Mouse (Mus musculus) spleen, adult 10 weeks (tissue): ENCODE results near the gene Pax5. TPM values are rescaled to one million over a fixed set of nuclear protein-coding genes. Genes with fewer than 3 reads are reported as not detected.

Experiments
- polyA plus RNA-seq: library from polyadenylated mRNA; stranded (reverse); fragments of 350-450 nt; fragmentation: Illumina TruSeq; extraction: RNeasy Lipid Tissue Mini Kit (QIAGEN cat#74804); gene quantifications from one replicate; pipeline ENCODE4 v1.2.3, GENCODE M21; 2015; ENCODE audit warnings: low replicate concordance; ENCODE audit not compliant: insufficient read depth

The Pax5 gene
- 161 TPM for polyA plus RNA-seq

GRCm38 (mm10) chr4:44709740-44710700, at the start of gene Pax5:
TSS of gene Pax5 (minus strand) at chr4:44710487.

DNA sequence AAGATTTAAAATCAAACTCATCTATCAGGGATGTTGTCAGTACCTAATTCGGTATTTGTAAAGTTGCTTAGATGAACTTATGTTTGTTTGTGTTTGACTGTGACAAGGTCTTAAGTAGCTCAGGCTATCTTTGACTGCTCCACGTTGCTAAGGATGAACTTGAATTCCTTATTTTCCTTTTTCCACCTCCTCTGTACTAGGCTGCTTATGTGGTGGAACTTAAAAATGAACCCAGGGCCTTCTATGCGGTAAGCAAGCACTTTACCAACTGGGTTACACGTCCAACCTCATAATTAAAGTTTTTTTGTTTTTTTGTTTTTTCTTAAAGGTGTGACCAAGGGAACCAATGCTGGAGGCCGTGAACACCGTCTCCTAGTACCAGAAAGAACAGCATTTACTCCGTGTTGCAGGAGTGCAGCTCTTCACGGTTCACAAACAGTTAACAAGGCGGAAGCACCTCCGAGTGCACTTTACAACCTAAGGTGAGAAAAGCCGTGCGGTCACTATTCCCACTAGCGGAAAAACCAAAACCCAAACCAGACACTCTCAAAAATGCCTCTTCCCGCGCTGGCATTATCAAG, 45.4 kb upstream of the Pax5 start, which contains the start of gene Zcchc7:
Gene Zcchc7, plus strand, starts transcription at position 325 of the 581 bp plus-strand sequence.

Other genes starting within 250 kb of the Pax5 start
- gene Zcchc7, start 45.4 kb upstream of the Pax5 start, polyA plus RNA-seq: 137 TPM